Mouse (Mus musculus) thymus, postnatal 36 days (tissue): ENCODE data around the gene Rxfp1.

Experiments used
- DNase-seq, 2 experiments: peaks; one replicate each; pipeline ENCODE4 v3.0.0; 2022; ENCODE audit warnings: mixed read lengths in 2 of 2

Rxfp1 gene

GRCm38 (mm10) chr3:79670556-79670955 is 67.1 kb downstream of the Rxfp1 start:
- no peak for DNase-seq

GRCm38 (mm10) chr3:79664787-79665408 is 72.8 kb downstream of the Rxfp1 start:
- no peak for DNase-seq

- no peak for DNase-seq
Observed at GRCm38 (mm10) chr3:79656682-79657081, 81.0 kb downstream of the Rxfp1 start.

GRCm38 (mm10) chr3:79652129-79652528 is 85.6 kb downstream of the Rxfp1 start:
- DNase-seq, result no peak

GRCm38 (mm10) chr3:79629416-79629730 is 108.3 kb downstream of the Rxfp1 start, which contains the start of gene Etfdh:
TSS of gene Etfdh (minus strand) at chr3:79629500.
- no peak for DNase-seq

GRCm38 (mm10) chr3:79628561-79629415 is 108.9 kb downstream of the Rxfp1 start, which contains the start of gene 4930579G24Rik:
TSS of gene 4930579G24Rik (plus strand) at chr3:79629079.
- DNase-seq, result peak; percentile 92 to 96

GRCm38 (mm10) chr3:79628182-79628560 is 109.5 kb downstream of the Rxfp1 start:
- DNase-seq, result no peak

- DNase-seq, result no peak
Observed at GRCm38 (mm10) chr3:79627484-79628181, 110.0 kb downstream of the Rxfp1 start.

- DNase-seq, result no peak
Observed at GRCm38 (mm10) chr3:79609886-79610285, 127.8 kb downstream of the Rxfp1 start.

- no peak for DNase-seq
Observed at GRCm38 (mm10) chr3:79595468-79595867, 142.2 kb downstream of the Rxfp1 start.

- DNase-seq, result no peak
Observed at GRCm38 (mm10) chr3:79591793-79592471, 145.7 kb downstream of the Rxfp1 start.
